Mouse (Mus musculus) forebrain, embryonic 10.5 days (tissue): ENCODE data around the gene Mllt11. TPM values are rescaled to one million over a fixed set of nuclear protein-coding genes. Genes with fewer than 3 reads are reported as not detected.

Experiments used
- DNase-seq: peaks from one replicate; pipeline ENCODE4 v3.0.0-alpha.2; 2017; ENCODE audit warnings: low spot score; ENCODE audit errors: extremely low spot score
- H3K27ac ChIP-seq: fragments of 300-500 bp; sonication (generic); 2 replicates; pipeline ENCODE4 v1.5.1; 2016; ENCODE audit warnings: mild to moderate bottlenecking
- H3K27me3 ChIP-seq: fragments of 300-500 bp; sonication (generic); 2 replicates; pipeline ENCODE4 v1.6.1; 2016; ENCODE audit warnings: mild to moderate bottlenecking; ENCODE audit not compliant: poor library complexity, severe bottlenecking
- H3K36me3 ChIP-seq: fragments of 300-500 bp; sonication (generic); replicated peaks from 2 replicates; pipeline ENCODE4 v1.6.1; 2016; ENCODE audit warnings: mild to moderate bottlenecking, moderate library complexity
- H3K4me1 ChIP-seq: fragments of 300-500 bp; sonication (generic); 2 replicates; pipeline ENCODE4 v1.6.1; 2016
- H3K4me3 ChIP-seq: fragments of 300-500 bp; sonication (generic); 2 replicates; pipeline ENCODE4 v1.5.1; 2016; ENCODE audit warnings: mild to moderate bottlenecking, moderate library complexity
- H3K9me3 ChIP-seq: fragments of 300-500 bp; sonication (generic); 2 replicates; pipeline ENCODE4 v1.6.1; 2016; ENCODE audit warnings: mild to moderate bottlenecking, moderate library complexity
- WGBS: fragments of 180-500 bp; shearing (Covaris S2); methylation state at CpG from one replicate; pipeline ENCODE4 v1.1.7; 2016; 5-methylcytosine and 5-hydroxymethylcytosine counted together
- polyA plus RNA-seq: library from polyadenylated mRNA; unstranded; fragments of >200 nt; fragmentation: Nextera tagmentation; extraction: Ambion mirVana; gene quantifications from 2 replicates; pipeline ENCODE4 v1.2.1, GENCODE M21; 2016

The Mllt11 gene
- polyA plus RNA-seq, 1 experiment from 2014 or later, result 22.4 TPM

GRCm38 (mm10) chr3:95199101-95199500 lies 32.9 kb downstream of the Mllt11 start:
- WGBS, result 94% methylated on average over 1 of the region's 1 CpGs
- Histone ChIP-seq H3K9me3 (no peaks in the 10 kb centered on the region), H3K27me3 (no peaks in the 10 kb centered on the region), H3K27ac (no peak overlapping the region), H3K4me3 (no peak overlapping the region), H3K36me3 (peaks cover 98% of the 10 kb centered on the region), H3K4me1 (no peaks in the 10 kb centered on the region)
- DNase-seq, result no peak

GRCm38 (mm10) chr3:95195772-95196171 lies 36.2 kb downstream of the Mllt11 start:
- H3K4me1 ChIP-seq, result no peaks in the 10 kb centered on the region
- peaks cover 92% of the 10 kb centered on the region for H3K36me3 ChIP-seq
- H3K9me3 ChIP-seq, result no peaks in the 10 kb centered on the region
- H3K27me3 ChIP-seq, result no peaks in the 10 kb centered on the region
- no peak overlapping the region for H3K27ac ChIP-seq
- H3K4me3 ChIP-seq, result no peak overlapping the region
- 90% methylated on average over 2 of the region's 2 CpGs for WGBS
- DNase-seq, result no peak

- Histone ChIP-seq H3K4me1 (no peaks in the 10 kb centered on the region), H3K27ac (no peak overlapping the region), H3K36me3 (peaks cover 92% of the 10 kb centered on the region), H3K27me3 (no peaks in the 10 kb centered on the region), H3K4me3 (no peak overlapping the region), H3K9me3 (no peaks in the 10 kb centered on the region)
- no peak for DNase-seq
- WGBS, result 83% methylated on average over 6 of the region's 6 CpGs
Observed at GRCm38 (mm10) chr3:95194721-95195135, 37.2 kb downstream of the Mllt11 start.

DNA sequence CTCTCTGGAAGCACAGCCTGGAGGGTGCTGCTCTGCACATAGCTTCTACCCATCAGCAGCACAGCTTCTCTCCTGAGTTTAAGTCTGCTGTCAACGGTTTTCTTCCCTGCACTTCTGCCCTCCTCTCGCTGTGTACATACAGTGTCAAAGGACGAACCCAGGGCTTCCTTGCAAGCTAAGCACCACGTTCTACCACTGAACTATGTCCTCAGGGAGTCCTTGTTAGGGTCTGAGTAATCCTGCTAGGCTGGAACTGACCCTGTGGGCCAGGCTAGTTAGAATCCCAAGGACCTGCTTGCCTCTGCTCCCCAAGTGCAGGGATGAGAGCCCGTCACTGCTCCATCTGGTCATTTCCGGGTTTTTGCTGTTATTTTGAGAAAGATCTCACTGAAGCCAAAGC lies 45.1 kb downstream of the Mllt11 start:
- 90% methylated on average over 6 of the region's 6 CpGs for WGBS

GRCm38 (mm10) chr3:95186100-95186499 lies 45.9 kb downstream of the Mllt11 start:
- Histone ChIP-seq H3K4me1 (no peaks in the 10 kb centered on the region), H3K9me3 (no peaks in the 10 kb centered on the region), H3K4me3 (no peak overlapping the region), H3K27ac (no peak overlapping the region), H3K27me3 (no peaks in the 10 kb centered on the region), H3K36me3 (peaks cover 91% of the 10 kb centered on the region)
- WGBS, result 94% methylated on average over 2 of the region's 2 CpGs
- DNase-seq, result no peak

More for the DNA sequence above, 45.1 kb downstream of the Mllt11 start:
- Histone ChIP-seq H3K27ac (no peak overlapping the region), H3K27me3 (no peaks in the 10 kb centered on the region), H3K9me3 (no peaks in the 10 kb centered on the region), H3K4me1 (no peaks in the 10 kb centered on the region), H3K36me3 (peaks cover 94% of the 10 kb centered on the region), H3K4me3 (no peak overlapping the region)
- no peak for DNase-seq

DNA sequence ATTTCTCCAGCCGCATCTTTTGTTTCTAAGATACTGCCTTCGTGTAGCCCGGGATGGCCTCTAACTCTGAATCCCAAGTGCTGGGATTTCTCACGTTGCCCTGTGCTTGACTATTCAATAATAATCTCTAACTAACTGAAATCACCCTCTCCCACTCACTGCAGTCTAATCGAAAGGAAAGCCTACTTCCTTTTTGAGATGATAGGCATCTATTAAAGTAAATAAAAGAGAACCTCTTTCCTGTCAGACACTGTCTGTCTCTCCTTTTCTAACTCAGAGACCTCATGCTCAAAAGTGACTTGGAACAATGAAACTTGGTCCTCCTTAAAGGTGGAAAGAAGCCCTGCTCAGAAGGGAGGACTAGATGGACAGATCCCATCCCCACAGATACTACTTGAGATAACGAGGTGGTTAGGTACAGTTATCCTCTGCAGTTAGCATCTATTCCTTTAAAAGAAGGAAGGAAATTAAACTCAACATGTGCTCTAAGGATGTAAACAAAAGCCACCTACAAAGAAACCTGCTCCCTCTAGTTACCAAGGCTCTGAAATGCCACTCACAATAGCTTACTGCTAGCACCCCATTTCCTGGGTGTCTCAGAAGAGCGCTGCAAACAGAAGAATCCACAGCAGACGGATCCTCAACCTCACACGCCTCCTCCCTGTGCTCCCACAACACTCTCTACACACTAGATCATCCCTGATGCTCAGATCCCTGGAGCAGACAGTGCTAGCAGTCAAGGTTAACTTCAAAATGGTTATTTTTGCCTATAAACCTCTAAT lies 47.0 kb downstream of the Mllt11 start:
- WGBS, result 94% methylated on average over 9 of the region's 9 CpGs

DNA sequence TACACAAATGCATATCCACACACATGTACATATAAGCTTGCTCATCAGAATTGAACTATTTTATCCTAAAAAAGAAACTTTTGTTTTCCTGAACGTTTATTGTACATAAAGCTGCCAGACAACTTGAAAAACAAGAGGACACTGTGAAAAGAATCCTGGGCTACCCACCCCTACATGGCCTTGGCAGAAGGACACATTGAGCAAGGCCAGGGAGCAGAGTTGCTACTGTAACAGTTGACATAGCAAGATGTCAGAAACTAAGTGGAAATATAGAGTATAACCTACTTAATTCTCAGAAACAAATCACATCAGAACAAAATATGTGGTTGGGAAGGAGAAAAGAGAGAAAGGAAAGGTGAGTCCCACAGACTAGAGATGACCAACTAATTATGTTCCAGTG lies 50.1 kb downstream of the Mllt11 start:
- no peak overlapping the region for H3K27ac ChIP-seq
- no peak for DNase-seq
- H3K9me3 ChIP-seq, result no peaks in the 10 kb centered on the region
- H3K4me3 ChIP-seq, result no peak overlapping the region
- peaks cover 51% of the 10 kb centered on the region for H3K36me3 ChIP-seq
- no peaks in the 10 kb centered on the region for H3K27me3 ChIP-seq
- WGBS, result 83% methylated on average over 1 of the region's 1 CpGs
- no peaks in the 10 kb centered on the region for H3K4me1 ChIP-seq

More for the DNA sequence above, 47.0 kb downstream of the Mllt11 start:
- peaks cover 82% of the 10 kb centered on the region for H3K36me3 ChIP-seq
- H3K27me3 ChIP-seq, result no peaks in the 10 kb centered on the region
- H3K27ac ChIP-seq, result no peak overlapping the region
- no peaks in the 10 kb centered on the region for H3K9me3 ChIP-seq
- H3K4me1 ChIP-seq, result no peaks in the 10 kb centered on the region
- no peak for DNase-seq
- no peak overlapping the region for H3K4me3 ChIP-seq

DNA sequence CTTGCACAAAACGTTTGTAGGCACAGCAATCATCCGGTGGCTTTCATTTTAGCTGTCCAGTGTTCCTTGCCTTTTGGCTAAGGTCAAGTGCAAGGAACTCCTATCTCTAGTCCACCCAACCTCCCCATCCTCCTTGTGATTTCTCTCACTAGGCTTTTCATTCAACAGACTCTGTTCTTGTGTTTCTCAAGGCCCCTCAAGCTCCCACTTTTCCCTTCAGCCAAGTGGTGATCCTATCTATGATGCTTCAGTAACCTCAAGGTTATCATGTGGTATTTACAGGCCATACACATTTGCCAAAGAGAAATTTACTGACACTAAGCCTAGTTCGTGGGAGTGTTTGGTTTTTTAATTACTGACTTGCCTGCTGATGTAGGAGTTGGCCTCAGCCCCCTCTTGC lies 52.1 kb downstream of the Mllt11 start:
- no peak overlapping the region for H3K27ac ChIP-seq
- H3K27me3 ChIP-seq, result peaks cover 5% of the 10 kb centered on the region
- DNase-seq, result no peak
- 75% methylated on average over 3 of the region's 3 CpGs for WGBS
- H3K4me3 ChIP-seq, result no peak overlapping the region
- no peaks in the 10 kb centered on the region for H3K9me3 ChIP-seq
- H3K36me3 ChIP-seq, result peaks cover 32% of the 10 kb centered on the region
- no peaks in the 10 kb centered on the region for H3K4me1 ChIP-seq

- Histone ChIP-seq H3K4me3 (no peak overlapping the region), H3K4me1 (peaks cover 2% of the 10 kb centered on the region), H3K27me3 (peaks cover 14% of the 10 kb centered on the region), H3K36me3 (peaks cover 23% of the 10 kb centered on the region), H3K9me3 (no peaks in the 10 kb centered on the region), H3K27ac (no peak overlapping the region)
- no peak for DNase-seq
- WGBS, result 90% methylated on average over 5 of the region's 5 CpGs
Observed at GRCm38 (mm10) chr3:95178948-95179347, 53.0 kb downstream of the Mllt11 start.

GRCm38 (mm10) chr3:95177583-95177982 lies 54.4 kb downstream of the Mllt11 start:
- Histone ChIP-seq H3K4me3 (no peak overlapping the region), H3K27me3 (peaks cover 28% of the 10 kb centered on the region), H3K4me1 (peaks cover 16% of the 10 kb centered on the region), H3K9me3 (no peaks in the 10 kb centered on the region), H3K27ac (no peak overlapping the region), H3K36me3 (peaks cover 15% of the 10 kb centered on the region)
- WGBS, result 85% methylated on average over 6 of the region's 6 CpGs
- DNase-seq, result no peak

DNA sequence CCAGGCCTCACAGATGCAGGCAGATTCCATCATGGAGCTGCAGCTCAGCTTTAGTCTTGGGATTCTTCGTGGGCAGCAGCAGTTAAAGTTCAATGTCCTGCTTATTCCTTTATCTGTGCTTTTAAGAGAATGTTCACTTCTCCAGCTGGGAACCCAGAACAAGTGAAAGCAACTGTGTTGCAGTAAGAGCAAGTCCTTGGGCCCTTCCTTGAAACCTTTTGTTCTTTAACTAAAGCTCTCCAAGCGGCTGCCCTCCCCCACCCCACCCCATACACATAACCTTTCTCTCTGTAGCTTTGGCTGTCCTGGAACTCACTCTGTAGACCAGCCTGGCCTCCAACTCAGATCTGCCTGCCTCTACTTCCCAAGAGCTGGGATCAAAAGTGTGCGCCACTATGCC lies 55.5 kb downstream of the Mllt11 start:
- Histone ChIP-seq H3K4me3 (no peak overlapping the region), H3K36me3 (peaks cover 22% of the 10 kb centered on the region), H3K27me3 (peaks cover 39% of the 10 kb centered on the region), H3K27ac (no peak overlapping the region), H3K9me3 (no peaks in the 10 kb centered on the region), H3K4me1 (peaks cover 21% of the 10 kb centered on the region)
- WGBS, result 53% methylated on average over 3 of the region's 3 CpGs
- DNase-seq, result no peak

GRCm38 (mm10) chr3:95174011-95174592 lies 57.9 kb downstream of the Mllt11 start:
- Histone ChIP-seq H3K9me3 (no peaks in the 10 kb centered on the region), H3K4me3 (peak overlapping the region; percentile 45), H3K27ac (no peak overlapping the region), H3K27me3 (peaks cover 63% of the 10 kb centered on the region), H3K4me1 (peaks cover 21% of the 10 kb centered on the region), H3K36me3 (peaks cover 40% of the 10 kb centered on the region)
- peak; percentile 82 for DNase-seq
- WGBS, result 1% methylated on average over 16 of the region's 16 CpGs

- Histone ChIP-seq H3K36me3 (peaks cover 47% of the 10 kb centered on the region), H3K9me3 (no peaks in the 10 kb centered on the region), H3K27me3 (peaks cover 70% of the 10 kb centered on the region), H3K4me3 (peak overlapping the region; percentile 45), H3K27ac (0 out of 2 replicates have a peak overlapping the region, but pooled peaks have one; percentile 5), H3K4me1 (peaks cover 21% of the 10 kb centered on the region)
- peak; percentile 33 for DNase-seq
- 4% methylated on average over 58 of the region's 58 CpGs for WGBS
Observed at GRCm38 (mm10) chr3:95173256-95173949, 58.6 kb downstream of the Mllt11 start.
